Mouse (Mus musculus) brain, embryonic 14.5 days (tissue): ENCODE data around the gene Pik3r4.

Experiments used
- CTCF ChIP-seq: fragments of 200-500 bp; IDR thresholded peaks from 2 replicates; pipeline ENCODE4 v1.5.1; 2012; ENCODE audit warnings: inconsistent platforms, mild to moderate bottlenecking, moderate library complexity, borderline replicate concordance; ENCODE audit not compliant: insufficient read depth, insufficient read length; ENCODE audit errors: extremely low read depth
- POLR2A ChIP-seq: fragments of 200-500 bp; IDR thresholded peaks from 2 replicates; pipeline ENCODE4 v1.6.1; 2012; ENCODE audit warnings: mild to moderate bottlenecking, inconsistent platforms, borderline replicate concordance; ENCODE audit not compliant: poor library complexity, insufficient read depth, insufficient read length, severe bottlenecking; ENCODE audit errors: extremely low read depth

DNA sequence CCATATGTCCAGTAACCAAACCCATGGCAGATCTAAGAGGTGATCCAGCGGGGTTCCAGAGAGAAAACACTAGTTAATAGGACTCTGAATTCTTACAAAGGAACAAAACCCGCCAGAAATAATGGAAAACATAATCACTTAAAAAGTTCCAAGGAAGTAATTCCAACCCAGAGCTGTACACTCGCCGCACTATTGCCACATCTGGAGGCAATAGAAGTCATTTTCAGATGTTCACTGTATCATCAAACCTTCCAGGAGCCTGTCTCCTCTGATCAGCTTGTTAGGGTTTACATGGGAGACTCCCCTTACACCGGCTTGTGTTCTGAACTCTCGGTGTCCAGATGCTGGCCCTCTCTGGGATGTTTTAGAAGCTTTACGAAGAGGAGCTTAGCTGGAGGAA is 76.6 kb downstream of the Pik3r4 start:
- TF ChIP-seq CTCF (no peak), POLR2A (no peak)
